Mouse (Mus musculus) forebrain, embryonic 10.5 days (tissue): ENCODE measurements at regions not wholly inside any gene's neighbourhood (a gene's known extent, or its start where the extent isn't known, plus 50 kb on each side); places are given as distances from the start of the nearest gene placed in this dataset.

Experiments used
- DNase-seq: peaks from one replicate; pipeline ENCODE4 v3.0.0-alpha.2; 2017; ENCODE audit warnings: low spot score; ENCODE audit errors: extremely low spot score
- H3K27ac ChIP-seq: fragments of 300-500 bp; sonication (generic); 2 replicates; pipeline ENCODE4 v1.5.1; 2016; ENCODE audit warnings: mild to moderate bottlenecking
- H3K27me3 ChIP-seq: fragments of 300-500 bp; sonication (generic); 2 replicates; pipeline ENCODE4 v1.6.1; 2016; ENCODE audit warnings: mild to moderate bottlenecking; ENCODE audit not compliant: poor library complexity, severe bottlenecking
- H3K36me3 ChIP-seq: fragments of 300-500 bp; sonication (generic); replicated peaks from 2 replicates; pipeline ENCODE4 v1.6.1; 2016; ENCODE audit warnings: mild to moderate bottlenecking, moderate library complexity
- H3K4me1 ChIP-seq: fragments of 300-500 bp; sonication (generic); 2 replicates; pipeline ENCODE4 v1.6.1; 2016
- H3K4me3 ChIP-seq: fragments of 300-500 bp; sonication (generic); 2 replicates; pipeline ENCODE4 v1.5.1; 2016; ENCODE audit warnings: mild to moderate bottlenecking, moderate library complexity
- H3K9me3 ChIP-seq: fragments of 300-500 bp; sonication (generic); 2 replicates; pipeline ENCODE4 v1.6.1; 2016; ENCODE audit warnings: mild to moderate bottlenecking, moderate library complexity
- WGBS: fragments of 180-500 bp; shearing (Covaris S2); methylation state at CpG from one replicate; pipeline ENCODE4 v1.1.7; 2016; 5-methylcytosine and 5-hydroxymethylcytosine counted together

DNA sequence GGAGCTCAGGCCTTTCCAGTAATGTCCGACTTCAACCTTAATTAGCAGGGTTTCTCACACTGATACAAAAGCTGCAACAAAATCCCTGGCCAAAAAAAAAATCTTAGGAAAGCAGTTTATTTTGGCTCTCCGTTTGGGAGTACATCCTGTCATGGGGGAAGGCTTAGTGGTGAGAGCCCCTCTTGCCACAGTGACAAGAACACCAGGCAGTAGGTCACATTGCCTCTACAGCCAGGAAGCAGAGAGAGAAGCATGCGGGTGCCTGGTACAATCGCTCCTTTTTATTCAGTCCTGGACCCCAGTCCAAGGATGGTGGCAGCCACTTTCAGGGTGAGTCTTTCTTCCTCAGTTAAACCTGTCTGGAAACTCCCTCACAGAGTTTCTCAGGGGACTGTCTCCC is 280.0 kb upstream of the Jmjd1c start:
- Histone ChIP-seq H3K4me3 (no peak overlapping the region), H3K27ac (no peak overlapping the region), H3K36me3 (no peaks in the 10 kb centered on the region), H3K27me3 (peaks cover 13% of the 10 kb centered on the region), H3K9me3 (no peaks in the 10 kb centered on the region), H3K4me1 (peaks cover 18% of the 10 kb centered on the region)
- WGBS, result 84% methylated on average over 4 of the region's 4 CpGs
- no peak for DNase-seq

GRCm38 (mm10) chr10:66816776-66817175 is 279.1 kb upstream of the Jmjd1c start:
- H3K4me1 ChIP-seq, result peaks cover 11% of the 10 kb centered on the region
- peaks cover 13% of the 10 kb centered on the region for H3K27me3 ChIP-seq
- H3K4me3 ChIP-seq, result no peak overlapping the region
- no peaks in the 10 kb centered on the region for H3K9me3 ChIP-seq
- 88% methylated on average over 13 of the region's 13 CpGs for WGBS
- H3K36me3 ChIP-seq, result no peaks in the 10 kb centered on the region
- no peak overlapping the region for H3K27ac ChIP-seq
- no peak for DNase-seq

GRCm38 (mm10) chr10:66817876-66818275 is 278.0 kb upstream of the Jmjd1c start:
- WGBS, result 91% methylated on average over 7 of the region's 7 CpGs
- no peaks in the 10 kb centered on the region for H3K9me3 ChIP-seq
- H3K36me3 ChIP-seq, result no peaks in the 10 kb centered on the region

GRCm38 (mm10) chr10:66819517-66819916 is 276.4 kb upstream of the Jmjd1c start:
- WGBS, result 94% methylated on average over 8 of the region's 8 CpGs
- Histone ChIP-seq H3K4me3 (no peak overlapping the region), H3K9me3 (no peaks in the 10 kb centered on the region), H3K27me3 (peaks cover 13% of the 10 kb centered on the region), H3K27ac (no peak overlapping the region), H3K4me1 (peaks cover 5% of the 10 kb centered on the region), H3K36me3 (no peaks in the 10 kb centered on the region)
- no peak for DNase-seq

More at GRCm38 (mm10) chr10:66817876-66818275, 278.0 kb upstream of the Jmjd1c start:
- Histone ChIP-seq H3K27me3 (peaks cover 13% of the 10 kb centered on the region), H3K27ac (no peak overlapping the region), H3K4me3 (no peak overlapping the region), H3K4me1 (peaks cover 11% of the 10 kb centered on the region)
- DNase-seq, result no peak

DNA sequence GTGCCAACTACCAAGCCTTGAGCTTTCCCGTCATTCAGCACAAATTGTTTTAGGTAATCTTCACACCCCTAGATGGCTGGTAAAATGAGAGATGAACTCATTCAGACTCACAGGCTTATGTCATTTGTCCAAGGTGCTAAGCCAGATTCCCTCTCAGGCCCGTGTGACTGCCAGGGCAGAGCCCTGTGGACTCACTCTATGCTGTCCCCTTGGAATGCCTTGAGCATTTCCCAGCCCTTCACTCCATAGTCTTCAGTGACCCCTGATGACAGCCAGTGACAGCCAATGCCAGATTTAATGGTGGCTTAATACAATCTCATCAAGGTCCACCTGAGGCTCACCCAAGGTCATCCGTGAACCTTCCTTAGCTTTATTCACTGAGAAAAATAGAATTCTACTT is 270.2 kb upstream of the Jmjd1c start:
- Histone ChIP-seq H3K4me1 (no peaks in the 10 kb centered on the region), H3K9me3 (no peaks in the 10 kb centered on the region), H3K27me3 (no peaks in the 10 kb centered on the region), H3K36me3 (no peaks in the 10 kb centered on the region), H3K27ac (no peak overlapping the region), H3K4me3 (no peak overlapping the region)
- DNase-seq, result no peak
- WGBS, result 88% methylated on average over 3 of the region's 3 CpGs

DNA sequence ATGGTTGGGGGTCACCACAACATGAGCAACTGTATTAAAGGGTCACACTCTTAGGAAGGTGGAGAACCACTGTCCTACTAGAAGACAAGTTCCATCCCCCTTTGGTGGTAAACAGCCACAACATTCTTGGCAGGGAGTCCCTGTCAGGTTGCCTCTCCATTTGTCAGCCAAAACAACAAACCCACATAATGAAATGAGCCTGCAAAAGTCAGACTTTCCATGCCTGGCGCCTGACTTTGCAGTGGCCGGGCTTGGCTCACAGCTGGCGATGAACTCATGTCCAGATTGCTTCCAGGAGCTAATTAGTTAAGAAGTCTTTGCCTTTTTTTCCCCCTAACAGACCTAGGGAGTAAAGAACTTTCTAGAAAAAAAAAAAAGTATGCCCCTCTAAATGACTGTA is 269.6 kb upstream of the Jmjd1c start:
- Histone ChIP-seq H3K36me3 (no peaks in the 10 kb centered on the region), H3K27ac (no peak overlapping the region), H3K4me1 (no peaks in the 10 kb centered on the region), H3K4me3 (no peak overlapping the region), H3K27me3 (no peaks in the 10 kb centered on the region), H3K9me3 (no peaks in the 10 kb centered on the region)
- 83% methylated on average over 3 of the region's 3 CpGs for WGBS
- DNase-seq, result no peak

GRCm38 (mm10) chr10:66834974-66835373 is 261.0 kb upstream of the Jmjd1c start:
- no peaks in the 10 kb centered on the region for H3K9me3 ChIP-seq
- no peak for DNase-seq
- no peak overlapping the region for H3K27ac ChIP-seq
- no peaks in the 10 kb centered on the region for H3K4me1 ChIP-seq
- no peaks in the 10 kb centered on the region for H3K36me3 ChIP-seq
- no peaks in the 10 kb centered on the region for H3K27me3 ChIP-seq
- H3K4me3 ChIP-seq, result no peak overlapping the region
- WGBS, result 76% methylated on average over 4 of the region's 4 CpGs

DNA sequence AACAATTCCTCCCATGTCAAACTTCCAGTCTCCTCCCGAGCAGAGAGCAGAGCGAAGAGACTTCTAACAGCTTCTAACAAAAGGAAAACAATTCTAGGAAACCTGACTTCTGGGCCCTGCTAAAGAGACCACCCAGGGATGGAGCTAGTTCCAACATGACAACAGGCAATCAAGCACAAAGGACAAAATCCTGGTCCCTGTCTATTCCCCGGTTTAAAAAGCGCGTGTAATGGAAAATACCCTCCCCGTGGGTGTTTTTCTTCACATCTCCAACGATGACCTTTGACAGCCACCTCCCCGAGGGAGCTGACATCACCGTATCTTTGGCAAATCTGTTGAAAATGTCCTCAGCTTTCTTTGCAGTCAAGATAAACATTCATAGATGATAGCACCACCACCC is 256.9 kb upstream of the Jmjd1c start:
- H3K27ac ChIP-seq, result no peak overlapping the region
- no peaks in the 10 kb centered on the region for H3K4me1 ChIP-seq
- 72% methylated on average over 9 of the region's 9 CpGs for WGBS
- no peaks in the 10 kb centered on the region for H3K9me3 ChIP-seq
- H3K27me3 ChIP-seq, result no peaks in the 10 kb centered on the region
- no peaks in the 10 kb centered on the region for H3K36me3 ChIP-seq
- no peak for DNase-seq
- no peak overlapping the region for H3K4me3 ChIP-seq

DNA sequence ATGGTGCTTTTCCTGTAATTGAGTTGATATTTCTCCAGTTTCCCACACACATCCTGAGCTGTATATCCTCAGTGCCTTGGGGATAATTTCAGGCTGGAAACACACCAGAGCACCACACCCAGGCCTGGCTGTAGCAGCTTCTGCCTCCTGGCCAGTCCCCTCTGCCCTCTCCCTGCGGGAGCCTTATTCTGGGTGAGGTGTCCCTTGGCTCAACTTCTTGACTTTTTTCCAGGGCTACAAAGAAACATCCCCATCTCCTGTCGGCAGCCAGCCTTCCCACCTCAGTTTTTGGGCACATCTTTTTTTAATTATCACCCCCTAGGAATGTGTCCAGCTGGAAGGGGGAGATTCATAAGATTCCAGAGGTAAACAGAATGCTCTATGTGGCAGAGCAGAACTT is 252.7 kb upstream of the Jmjd1c start:
- DNase-seq, result no peak
- no peak overlapping the region for H3K4me3 ChIP-seq
- no peak overlapping the region for H3K27ac ChIP-seq
- H3K9me3 ChIP-seq, result no peaks in the 10 kb centered on the region
- H3K27me3 ChIP-seq, result no peaks in the 10 kb centered on the region
- WGBS, result 86% methylated on average over 2 of the region's 2 CpGs
- no peaks in the 10 kb centered on the region for H3K4me1 ChIP-seq
- H3K36me3 ChIP-seq, result no peaks in the 10 kb centered on the region

GRCm38 (mm10) chr10:66848778-66849177 is 247.1 kb upstream of the Jmjd1c start:
- no peak overlapping the region for H3K27ac ChIP-seq
- whole genome bisulfite sequencing, result 94% methylated on average over 5 of the region's 5 CpGs

GRCm38 (mm10) chr10:66849681-66850080 is 246.2 kb upstream of the Jmjd1c start:
- H3K9me3 ChIP-seq, result no peaks in the 10 kb centered on the region
- H3K27me3 ChIP-seq, result no peaks in the 10 kb centered on the region
- no peak overlapping the region for H3K4me3 ChIP-seq
- H3K4me1 ChIP-seq, result peaks cover 2% of the 10 kb centered on the region; the same call in 1 of the 2 replicates
- H3K27ac ChIP-seq, result no peak overlapping the region
- no peaks in the 10 kb centered on the region for H3K36me3 ChIP-seq
- 79% methylated on average over 6 of the region's 6 CpGs for WGBS
- DNase-seq, result no peak

More at GRCm38 (mm10) chr10:66848778-66849177, 247.1 kb upstream of the Jmjd1c start:
- DNase-seq, result no peak
- Histone ChIP-seq H3K4me3 (no peak overlapping the region), H3K27me3 (no peaks in the 10 kb centered on the region), H3K4me1 (peaks cover 2% of the 10 kb centered on the region; the same call in 1 of the 2 replicates), H3K36me3 (no peaks in the 10 kb centered on the region), H3K9me3 (no peaks in the 10 kb centered on the region)

GRCm38 (mm10) chr10:66850972-66851478 is 244.9 kb upstream of the Jmjd1c start:
- peaks cover 2% of the 10 kb centered on the region; the same call in 1 of the 2 replicates for H3K4me1 ChIP-seq
- DNase-seq, result no peak
- H3K4me3 ChIP-seq, result no peak overlapping the region
- 80% methylated on average over 4 of the region's 4 CpGs for WGBS
- H3K27ac ChIP-seq, result no peak overlapping the region
- no peaks in the 10 kb centered on the region for H3K9me3 ChIP-seq
- H3K27me3 ChIP-seq, result no peaks in the 10 kb centered on the region
- H3K36me3 ChIP-seq, result no peaks in the 10 kb centered on the region

GRCm38 (mm10) chr10:66851841-66852240 is 244.1 kb upstream of the Jmjd1c start:
- no peak overlapping the region for H3K27ac ChIP-seq
- 85% methylated on average over 5 of the region's 5 CpGs for WGBS
- no peaks in the 10 kb centered on the region for H3K27me3 ChIP-seq
- no peaks in the 10 kb centered on the region for H3K36me3 ChIP-seq
- no peak overlapping the region for H3K4me3 ChIP-seq
- H3K9me3 ChIP-seq, result no peaks in the 10 kb centered on the region
- DNase-seq, result no peak
- peaks cover 2% of the 10 kb centered on the region; the same call in 1 of the 2 replicates for H3K4me1 ChIP-seq

- no peaks in the 10 kb centered on the region for H3K27me3 ChIP-seq
- DNase-seq, result no peak
- 55% methylated on average over 5 of the region's 5 CpGs for WGBS
- H3K4me1 ChIP-seq, result peaks cover 2% of the 10 kb centered on the region; the same call in 1 of the 2 replicates
- no peak overlapping the region for H3K27ac ChIP-seq
- no peaks in the 10 kb centered on the region for H3K36me3 ChIP-seq
- H3K9me3 ChIP-seq, result no peaks in the 10 kb centered on the region
- H3K4me3 ChIP-seq, result no peak overlapping the region
Observed at GRCm38 (mm10) chr10:66852708-66853107, 243.2 kb upstream of the Jmjd1c start.
